Mouse (Mus musculus) CH12.LX (cell line): Measurements from ENCODE around the gene Kcnh7. TPM values are rescaled to one million over a fixed set of nuclear protein-coding genes. Genes with fewer than 3 reads are reported as not detected.
"Not testable (repeated sequence)": the region's sequence is repeated elsewhere in the genome, so short reads cannot be mapped to it uniquely, and the experiment has no call there.

ENCODE experiments used
- DNase-seq: peaks from one replicate; pipeline ENCODE4 v3.0.0-alpha.2; 2013; ENCODE audit errors: extremely low read depth
- H3K27ac ChIP-seq: 2 replicates; pipeline ENCODE4 v1.5.1; 2012; ENCODE audit warnings: low read depth, mild to moderate bottlenecking, control low read depth, moderate library complexity; ENCODE audit not compliant: insufficient read depth
- H3K27me3 ChIP-seq: replicated peaks from 2 replicates; pipeline ENCODE3; 2012; ENCODE audit warnings: inconsistent platforms
- H3K36me3 ChIP-seq, 2 experiments: replicated peaks in 1 of 2; 2 replicates each; pipeline versions ENCODE3 to v1.6.1; 2012; ENCODE audit warnings: inconsistent platforms in 1 of 2, low read length in 1 of 2, mild to moderate bottlenecking in 1 of 2, mixed read lengths in 1 of 2, moderate library complexity in 1 of 2; ENCODE audit not compliant: control insufficient read depth in 1 of 2, insufficient read depth in 1 of 2
- H3K4me1 ChIP-seq, 2 experiments: 2 replicates each; pipeline ENCODE4 v1.6.1; 2012; ENCODE audit warnings: inconsistent platforms in 1 of 2, moderate library complexity in 1 of 2; ENCODE audit not compliant: insufficient read depth in 2 of 2, control insufficient read depth in 1 of 2
- H3K4me2 ChIP-seq: 2 replicates; pipeline ENCODE4 v1.6.1; 2012; ENCODE audit warnings: low read depth, mild to moderate bottlenecking, control low read depth; ENCODE audit not compliant: poor library complexity, insufficient read depth, severe bottlenecking
- H3K4me3 ChIP-seq, 3 experiments: fragments of 150-350 bp in 1 of 3; sonication (generic) in 1 of 3; replicated peaks in 1 of 3; 2 replicates each; pipeline versions ENCODE3 to v1.5.1; 2011 to 2012; ENCODE audit warnings: low read depth in 2 of 3, low read length in 2 of 3, mild to moderate bottlenecking in 2 of 3, moderate library complexity in 2 of 3, control low read depth in 1 of 3, improper control_type of control experiment in 1 of 3, inconsistent platforms in 1 of 3, mixed read lengths in 1 of 3; ENCODE audit not compliant: poor library complexity in 1 of 3
- H3K79me2 ChIP-seq: replicated peaks from 2 replicates; pipeline ENCODE4 v1.6.1; 2012; ENCODE audit warnings: mild to moderate bottlenecking, moderate library complexity; ENCODE audit not compliant: control insufficient read depth, poor library complexity, insufficient read depth, severe bottlenecking; ENCODE audit errors: extremely low read depth
- H3K9ac ChIP-seq: 2 replicates; pipeline ENCODE4 v1.6.1; 2012; ENCODE audit warnings: low read depth, mild to moderate bottlenecking, control low read depth, moderate library complexity; ENCODE audit not compliant: insufficient read depth
- H3K9me3 ChIP-seq: replicated peaks from 2 replicates; pipeline ENCODE3; 2012; ENCODE audit warnings: low read length, inconsistent platforms, mixed read lengths
- BHLHE40 ChIP-seq: IDR thresholded peaks from 2 replicates; pipeline ENCODE4 v1.6.1; 2011; ENCODE audit warnings: mild to moderate bottlenecking, low read depth, low read length, improper control_type of control experiment
- CHD2 ChIP-seq: IDR thresholded peaks from 2 replicates; pipeline ENCODE4 v1.6.1; 2011; ENCODE audit warnings: low read length, improper control_type of control experiment
- CTCF ChIP-seq, 2 experiments: IDR thresholded peaks in 1 of 2; conservative IDR thresholded peaks in 1 of 2; 2 replicates each; pipeline ENCODE4 v1.5.1; 2011 to 2012; ENCODE audit warnings: low read depth in 2 of 2, low read length in 2 of 2, improper control_type of control experiment in 1 of 2, inconsistent platforms in 1 of 2, mild to moderate bottlenecking in 1 of 2, moderate library complexity in 1 of 2
- E2F4 ChIP-seq: IDR thresholded peaks from 2 replicates; pipeline ENCODE4 v1.6.1; 2011; ENCODE audit warnings: low read depth, low read length, improper control_type of control experiment; ENCODE audit not compliant: insufficient replicate concordance
- ETS1 ChIP-seq: conservative IDR thresholded peaks from 2 replicates; pipeline ENCODE4 v1.6.1; 2012; ENCODE audit warnings: low read depth, mild to moderate bottlenecking, inconsistent platforms, low read length, improper control_type of control experiment, moderate library complexity
- JUN ChIP-seq: IDR thresholded peaks from 2 replicates; pipeline ENCODE4 v1.6.1; 2011; ENCODE audit warnings: low read depth, mild to moderate bottlenecking, low read length, improper control_type of control experiment, moderate library complexity; ENCODE audit not compliant: insufficient read depth
- JUND ChIP-seq: conservative IDR thresholded peaks from 2 replicates; pipeline ENCODE4 v1.6.1; 2011; ENCODE audit warnings: low read depth, low read length, improper control_type of control experiment
- KAT2A ChIP-seq: IDR thresholded peaks from 2 replicates; pipeline ENCODE4 v1.6.1; 2012; ENCODE audit warnings: low read length, improper control_type of control experiment, inconsistent platforms; ENCODE audit not compliant: insufficient replicate concordance
- MAFK ChIP-seq: IDR thresholded peaks from 2 replicates; pipeline ENCODE4 v1.6.1; 2011; ENCODE audit warnings: low read length, improper control_type of control experiment; ENCODE audit not compliant: insufficient replicate concordance
- MAX ChIP-seq: IDR thresholded peaks from 2 replicates; pipeline ENCODE4 v1.6.1; 2011; ENCODE audit warnings: low read length, improper control_type of control experiment
- MAZ ChIP-seq: IDR thresholded peaks from 2 replicates; pipeline ENCODE4 v1.6.1; 2012; ENCODE audit warnings: low read depth, mild to moderate bottlenecking, inconsistent platforms, low read length, improper control_type of control experiment, moderate library complexity
- MEF2A ChIP-seq: IDR thresholded peaks from 2 replicates; pipeline ENCODE4 v1.6.1; 2014; ENCODE audit warnings: low read depth, mild to moderate bottlenecking, inconsistent platforms, low read length, improper control_type of control experiment, borderline replicate concordance
- MXI1 ChIP-seq: IDR thresholded peaks from 2 replicates; pipeline ENCODE4 v1.6.1; 2011; ENCODE audit warnings: mild to moderate bottlenecking, low read depth, low read length, improper control_type of control experiment
- MYC ChIP-seq: IDR thresholded peaks from 2 replicates; pipeline ENCODE4 v1.6.1; 2011; ENCODE audit warnings: low read depth, mild to moderate bottlenecking, improper control_type of control experiment, low read length
- RCOR1 ChIP-seq: conservative IDR thresholded peaks from 2 replicates; pipeline ENCODE4 v1.6.1; 2012; ENCODE audit warnings: low read depth, mild to moderate bottlenecking, inconsistent platforms, low read length, improper control_type of control experiment
- SIN3A ChIP-seq: IDR thresholded peaks from 2 replicates; pipeline ENCODE4 v1.6.1; 2012; ENCODE audit warnings: low read length, improper control_type of control experiment, inconsistent platforms
- TCF12 ChIP-seq: IDR thresholded peaks from 2 replicates; pipeline ENCODE4 v1.6.1; 2014; ENCODE audit warnings: low read depth, mild to moderate bottlenecking, inconsistent platforms, low read length, improper control_type of control experiment
- USF2 ChIP-seq: conservative IDR thresholded peaks from 2 replicates; pipeline ENCODE4 v1.6.1; 2011; ENCODE audit warnings: low read depth, low read length, improper control_type of control experiment
- ZC3H11A ChIP-seq: IDR thresholded peaks from 2 replicates; pipeline ENCODE4 v1.6.1; 2012; ENCODE audit warnings: low read depth, mild to moderate bottlenecking, inconsistent platforms, low read length, improper control_type of control experiment
- ZKSCAN1 ChIP-seq: IDR thresholded peaks from 2 replicates; pipeline ENCODE4 v1.6.1; 2012; ENCODE audit warnings: low read depth, inconsistent platforms, low read length, improper control_type of control experiment, borderline replicate concordance
- ZMIZ1 ChIP-seq: IDR thresholded peaks from 2 replicates; pipeline ENCODE4 v1.6.1; 2012; ENCODE audit warnings: low read depth, mild to moderate bottlenecking, inconsistent platforms, low read length, improper control_type of control experiment
- ZNF384 ChIP-seq: IDR thresholded peaks from 2 replicates; pipeline ENCODE4 v1.6.1; 2012; ENCODE audit warnings: low read depth, low read length, improper control_type of control experiment, inconsistent platforms
- dilution Hi-C: fragments of 300-500 bp; cut with MboI; formaldehyde crosslinking; loops from 2 replicates; pipeline ENCODE4 v1.14.3; 2020; ENCODE audit warnings: low sequenced_read_pairs; ENCODE audit not compliant: extremely low pct_unique_long_range_greater_than_20kb, extremely low pct_ligation_motif_present
- in situ Hi-C: fragments of 300-500 bp; cut with MboI; formaldehyde crosslinking; loops from 3 replicates; pipeline ENCODE4 v1.14.3; 2019; ENCODE audit warnings: low sequenced_read_pairs, low pct_ligation_motif_present, low pct_unique_long_range_greater_than_20kb, mixed read lengths
- polyA plus RNA-seq: library from polyadenylated mRNA; unstranded; fragments of >175 nt; gene quantifications from 2 replicates; pipeline ENCODE4 v1.2.1, GENCODE M21; 2012; ENCODE audit warnings: low read depth; ENCODE audit not compliant: insufficient read length
- total RNA-seq, 2 experiments: library from RNA; depleted of rRNA; stranded (reverse); fragments of 300-350 nt in 1 of 2; fragments of >200 nt in 1 of 2; gene quantifications; 2 replicates each; pipeline ENCODE4 v1.2.3; 2012 to 2014

Kcnh7 gene
- total and polyA plus RNA-seq, 3 experiments: 0.10 TPM; not detected in 2

DNA sequence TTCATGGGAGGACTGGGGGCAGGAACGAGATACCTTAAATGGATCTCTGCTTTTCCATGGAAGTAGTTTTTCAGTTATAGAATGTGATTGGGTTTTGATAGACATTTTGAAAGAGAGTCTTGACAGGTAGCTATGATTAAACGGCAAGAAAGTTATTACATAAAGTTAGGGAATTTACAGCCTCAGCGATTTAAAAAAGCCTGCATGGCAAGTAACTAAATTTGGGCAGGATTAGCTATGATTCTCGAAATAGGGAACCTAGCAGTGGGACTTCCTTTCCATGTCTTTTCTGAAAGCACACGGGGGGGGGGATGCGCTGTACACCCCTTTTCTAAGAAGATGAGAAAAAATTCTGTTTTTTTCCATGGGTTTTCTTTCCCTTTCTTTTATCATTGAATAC is 466.8 kb downstream of the Kcnh7 start:
- no peak overlapping the region for H3K27ac ChIP-seq
- H3K27me3 ChIP-seq: no peaks in the 10 kb centered on the region
- no peaks in the 10 kb centered on the region for H3K79me2 ChIP-seq
- no peaks in the 10 kb centered on the region for H3K36me3 ChIP-seq
- no peak overlapping the region for H3K4me3 ChIP-seq
- H3K9me3 ChIP-seq: no peaks in the 10 kb centered on the region
- H3K9ac ChIP-seq: no peak overlapping the region
- no peak overlapping the region; the same call in 1 of the 2 replicates for H3K4me2 ChIP-seq
- in situ Hi-C loops (no loop called here), dilution Hi-C loops (no loop called here)
- TF ChIP-seq KAT2A (no peak), TCF12 (no peak), ZNF384 (no peak), MAZ (no peak), RCOR1 (no peak), JUND (no peak), ZMIZ1 (no peak), ZKSCAN1 (no peak), SIN3A (no peak), MYC (no peak), E2F4 (no peak), USF2 (no peak)
- DNase-seq: no peak
- H3K4me1 ChIP-seq: peaks cover 2 to 3% of the 10 kb centered on the region in 2 experiments; a peak in 1 of 4 replicates

DNA sequence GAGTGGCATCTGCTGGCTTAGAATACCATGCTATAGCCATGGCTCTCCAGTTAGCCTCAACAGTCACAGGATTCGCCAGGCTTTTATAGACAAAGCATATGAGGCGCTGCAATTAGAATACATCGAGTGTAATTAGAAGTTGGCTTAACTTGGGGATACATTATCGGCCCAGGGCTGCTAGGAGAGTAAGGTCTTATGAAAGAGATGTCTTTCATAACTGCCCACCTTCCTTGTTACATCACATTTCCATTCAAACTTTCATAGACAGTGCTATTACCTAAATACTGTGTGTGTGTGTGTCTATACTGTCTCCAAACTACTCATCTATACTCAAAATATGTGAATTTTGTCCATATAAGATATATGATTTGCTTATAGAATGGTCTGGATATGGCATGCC is 468.8 kb downstream of the Kcnh7 start:
- no peaks in the 10 kb centered on the region for H3K36me3 ChIP-seq
- no peak overlapping the region for H3K27ac ChIP-seq
- in situ Hi-C loops (no loop called here), dilution Hi-C loops (no loop called here)
- DNase-seq: no peak
- no peak overlapping the region for H3K4me2 ChIP-seq
- TF ChIP-seq MAFK (no peak), MXI1 (no peak), CHD2 (no peak), ETS1 (no peak), JUN (no peak), MAX (no peak), MEF2A (no peak), BHLHE40 (no peak), CTCF (conservative IDR thresholded peaks at IDR 0.05 in 1 of 2, IDR thresholded peaks at IDR 0.05 in 1 of 2; ENCODE audit: low read depth in 2 of 2, low read length in 2 of 2) (no peak), ZMIZ1 (no peak), ZC3H11A (no peak), TCF12 (no peak)
- peaks cover 2 to 3% of the 10 kb centered on the region in 2 experiments; a peak in 1 of 4 replicates for H3K4me1 ChIP-seq
- no peak overlapping the region for H3K9ac ChIP-seq
- H3K79me2 ChIP-seq: no peaks in the 10 kb centered on the region
- H3K9me3 ChIP-seq: no peaks in the 10 kb centered on the region
- no peak overlapping the region for H3K4me3 ChIP-seq
- no peaks in the 10 kb centered on the region for H3K27me3 ChIP-seq

DNA sequence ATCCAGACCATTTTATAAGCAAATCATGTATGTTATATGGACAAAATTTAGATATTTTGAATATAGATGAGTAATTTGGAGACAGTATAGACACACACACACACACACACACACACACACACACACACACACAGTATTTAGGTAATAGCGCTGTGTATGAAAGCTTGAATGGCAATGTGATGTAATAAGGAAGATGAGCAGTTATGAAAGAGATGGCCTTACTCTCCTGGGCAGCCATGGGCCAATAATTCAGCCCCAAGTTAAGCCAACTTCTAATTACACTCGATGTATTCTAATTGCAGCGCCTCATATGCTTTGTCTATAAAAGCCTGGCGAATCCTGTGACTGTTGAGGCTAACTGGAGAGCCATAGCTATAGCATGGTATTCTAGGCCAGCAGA is 469.7 kb downstream of the Kcnh7 start:
- DNase-seq, H3K36me3 ChIP-seq, H3K4me2 ChIP-seq, in situ Hi-C loops, H3K27ac ChIP-seq, H3K9me3 ChIP-seq, H3K4me3 ChIP-seq, H3K79me2 ChIP-seq, H3K27me3 ChIP-seq, H3K9ac ChIP-seq, dilution Hi-C loops, H3K4me1 ChIP-seq: not testable (repeated sequence)
